In genomic region chr4:120616199-120617025, GRCm38 (mm10) we compare ENCODE assay signal across 11 mouse cellular contexts. TPM values are rescaled to one million over a fixed set of nuclear protein-coding genes. Genes with fewer than 3 reads are reported as not detected.
DNase-seq lines count a peak whose midpoint lies in the region; ATAC-seq and TF ChIP-seq lines count a peak whose summit lies in the region.
"Had no signal": no experiment of that assay in that cellular context is flagged by ENCODE, and none has a peak within 500 bp of the region (broad histone marks: within the 10 kb centered on the region; RNA-seq: fewer than 3 reads in every experiment).

No protein-coding gene starts in this region.

- ATAC-seq in midbrain, postnatal 0 days (ENCODE audit: low FRiP score): no peak
- no peak for ATAC-seq in midbrain, embryonic 11.5 days (ENCODE audit: low FRiP score)
- ATAC-seq in heart, embryonic 16.5 days (replicated peaks; ENCODE audit: extremely low read depth, insufficient read depth, low FRiP score): no peak
- ATAC-seq in stomach, embryonic 15.5 days (ENCODE audit: insufficient read depth, low FRiP score, low read depth): peak; percentile 72
- ATAC-seq in neural tube, embryonic 15.5 days (ENCODE audit: low FRiP score): no peak

- TF ChIP-seq CTCF in gastrocnemius, adult 2 months (IDR thresholded peaks at IDR 0.05): no peak
- TF ChIP-seq CTCF in midbrain, postnatal 0 days (IDR thresholded peaks at IDR 0.05): no peak

- H3K9ac ChIP-seq in midbrain, postnatal 0 days (replicated peaks; ENCODE audit: low read length, poor library complexity, severe bottlenecking): 0 out of 2 replicates have a peak overlapping the region, but pooled peaks have one; percentile 33
- no peak overlapping the region for H3K9ac ChIP-seq in midbrain, embryonic 11.5 days (ENCODE audit: low read length)
- peak overlapping the region; percentile 51 for H3K9ac ChIP-seq in heart, embryonic 16.5 days (ENCODE audit: low read length)
- H3K9ac ChIP-seq in stomach, embryonic 15.5 days: no peak overlapping the region
- no peak overlapping the region for H3K9ac ChIP-seq in neural tube, embryonic 15.5 days (replicated peaks)
- H3K9ac ChIP-seq: forebrain, embryonic 13.5 days had no signal

- peaks cover 7% of the 10 kb centered on the region; the same call in 1 of the 2 replicates for H3K4me1 ChIP-seq in midbrain, postnatal 0 days (ENCODE audit: insufficient read depth, low read length)
- H3K4me1 ChIP-seq in midbrain, embryonic 11.5 days (ENCODE audit: control insufficient read depth, insufficient read depth, low read length): peaks cover 10% of the 10 kb centered on the region; the same call in 1 of the 2 replicates
- peaks cover 20% of the 10 kb centered on the region for H3K4me1 ChIP-seq in heart, embryonic 16.5 days (ENCODE audit: control insufficient read depth, insufficient read depth, low read length)
- peaks cover 12% of the 10 kb centered on the region; the same call in 1 of the 2 replicates for H3K4me1 ChIP-seq in stomach, embryonic 15.5 days
- H3K4me1 ChIP-seq in neural tube, embryonic 15.5 days: peaks cover 15% of the 10 kb centered on the region

- intact Hi-C loops in gastrocnemius, adult 2 months (cut with DNase I): no loop called here
- intact Hi-C loops in gastrocnemius, postnatal 14 days (cut with DNase I; ENCODE audit: low total_unique reads): no loop called here

- H3K4me2 ChIP-seq in midbrain, postnatal 0 days (ENCODE audit: low read depth, low read length, poor library complexity, severe bottlenecking): no peak overlapping the region
- no peak overlapping the region for H3K4me2 ChIP-seq in midbrain, embryonic 11.5 days
- no peak overlapping the region for H3K4me2 ChIP-seq in heart, embryonic 16.5 days (ENCODE audit: low read depth, low read length)
- H3K4me2 ChIP-seq in stomach, embryonic 15.5 days: no peak overlapping the region
- H3K4me2 ChIP-seq in neural tube, embryonic 15.5 days: no peak overlapping the region
- H3K4me2 ChIP-seq: forebrain, embryonic 13.5 days had no signal

- H3K9me3 ChIP-seq in midbrain, postnatal 0 days (ENCODE audit: low read length): no peaks in the 10 kb centered on the region
- no peaks in the 10 kb centered on the region for H3K9me3 ChIP-seq in midbrain, embryonic 11.5 days (ENCODE audit: control insufficient read depth, low read length)
- H3K9me3 ChIP-seq in heart, embryonic 16.5 days (replicated peaks; ENCODE audit: control insufficient read depth, low read length): no peaks in the 10 kb centered on the region
- H3K9me3 ChIP-seq in stomach, embryonic 15.5 days: no peaks in the 10 kb centered on the region
- no peaks in the 10 kb centered on the region for H3K9me3 ChIP-seq in neural tube, embryonic 15.5 days (replicated peaks)
- H3K9me3 ChIP-seq: forebrain, embryonic 13.5 days had no signal

- DNase-seq in gastrocnemius, adult 2 months: peak; percentile 34
- DNase-seq in gastrocnemius, postnatal 14 days: no peak
- DNase-seq in midbrain, postnatal 0 days (ENCODE audit: low spot score): no peak
- DNase-seq in midbrain, embryonic 11.5 days (ENCODE audit: low spot score, missing footprints): no peak
- no peak for DNase-seq in natural killer cell, adult 2 months (ENCODE audit: low spot score in 2 of 2)

- no peaks in the 10 kb centered on the region for H3K36me3 ChIP-seq in midbrain, postnatal 0 days (ENCODE audit: insufficient read depth, low read length)
- H3K36me3 ChIP-seq in midbrain, embryonic 11.5 days (ENCODE audit: control insufficient read depth, insufficient read depth, low read length): no peaks in the 10 kb centered on the region
- no peaks in the 10 kb centered on the region for H3K36me3 ChIP-seq in heart, embryonic 16.5 days (ENCODE audit: control insufficient read depth, insufficient read depth)
- H3K36me3 ChIP-seq in stomach, embryonic 15.5 days: no peaks in the 10 kb centered on the region
- no peaks in the 10 kb centered on the region for H3K36me3 ChIP-seq in neural tube, embryonic 15.5 days

- no peak overlapping the region for H3K4me3 ChIP-seq in gastrocnemius, adult 2 months
- H3K4me3 ChIP-seq in midbrain, postnatal 0 days (ENCODE audit: low read depth, low read length): no peak overlapping the region
- H3K4me3 ChIP-seq in midbrain, embryonic 11.5 days (ENCODE audit: low read depth, low read length): no peak overlapping the region
- no peak overlapping the region for H3K4me3 ChIP-seq in heart, embryonic 16.5 days (ENCODE audit: low read length)
- no peak overlapping the region for H3K4me3 ChIP-seq in stomach, embryonic 15.5 days (replicated peaks)
- H3K4me3 ChIP-seq in neural tube, embryonic 15.5 days (replicated peaks): no peak overlapping the region
- H3K4me3 ChIP-seq: forebrain, embryonic 13.5 days had no signal

- H3K27ac ChIP-seq in gastrocnemius, adult 2 months: peak overlapping the region; percentile 97
- H3K27ac ChIP-seq in midbrain, postnatal 0 days (ENCODE audit: low read depth, low read length): no peak overlapping the region
- H3K27ac ChIP-seq in midbrain, embryonic 11.5 days (ENCODE audit: low read depth, low read length): no peak overlapping the region
- H3K27ac ChIP-seq in heart, embryonic 16.5 days (ENCODE audit: low read length): peak overlapping the region; percentile 98
- H3K27ac ChIP-seq in stomach, embryonic 15.5 days: peak overlapping the region; percentile 84
- H3K27ac ChIP-seq in neural tube, embryonic 15.5 days (replicated peaks): no peak overlapping the region
- H3K27ac ChIP-seq: forebrain, embryonic 13.5 days had no signal

- 67% methylated on average over 13 of the region's 13 CpGs for WGBS in midbrain, postnatal 0 days
- 64% methylated on average over 13 of the region's 13 CpGs for WGBS in midbrain, embryonic 11.5 days
- WGBS in heart, embryonic 16.5 days: 52% methylated on average over 13 of the region's 13 CpGs
- WGBS in stomach, embryonic 15.5 days: 67% methylated on average over 13 of the region's 13 CpGs
- WGBS in neural tube, embryonic 15.5 days: 63% methylated on average over 13 of the region's 13 CpGs

- H3K27me3 ChIP-seq in midbrain, postnatal 0 days (ENCODE audit: insufficient read depth, low read length): no peaks in the 10 kb centered on the region
- H3K27me3 ChIP-seq in midbrain, embryonic 11.5 days (ENCODE audit: control insufficient read depth, insufficient read depth, low read length): no peaks in the 10 kb centered on the region
- H3K27me3 ChIP-seq in heart, embryonic 16.5 days (ENCODE audit: control insufficient read depth, insufficient read depth, low read length): no peaks in the 10 kb centered on the region
- H3K27me3 ChIP-seq in stomach, embryonic 15.5 days (replicated peaks): no peaks in the 10 kb centered on the region
- H3K27me3 ChIP-seq in neural tube, embryonic 15.5 days (replicated peaks): no peaks in the 10 kb centered on the region
- H3K27me3 ChIP-seq: forebrain, embryonic 13.5 days had no signal

RNA-seq across cellular contexts. Expression of gene Gm8439, which starts 27.9 kb away (rescaled TPM):
- not detected for total RNA-seq in gastrocnemius, adult 2 months (2021)
- total RNA-seq in gastrocnemius, postnatal 14 days (2021): not detected
- total RNA-seq in midbrain, postnatal 0 days (2014; rRNA removed): not detected in 2 replicates
- polyA plus RNA-seq in midbrain, postnatal 0 days (2015; fragmentation: Nextera tagmentation; extraction: Ambion mirVana): not detected in 2 replicates
- polyA plus RNA-seq in midbrain, embryonic 11.5 days (2014; fragmentation: Nextera tagmentation; extraction: Ambion mirVana): not detected in 2 replicates
- 0.42 TPM in 1 of 2 replicates, not detected in the other for polyA plus RNA-seq in heart, embryonic 16.5 days (2015; fragmentation: Nextera tagmentation; extraction: Ambion mirVana)
- 0.37 TPM in 1 of 2 replicates, not detected in the other for polyA plus RNA-seq in stomach, embryonic 15.5 days (2015; fragmentation: Nextera tagmentation; extraction: Ambion mirVana)
- not detected in 2 replicates for polyA plus RNA-seq in neural tube, embryonic 15.5 days (2015; fragmentation: Nextera tagmentation; extraction: Ambion mirVana)
- total RNA-seq: layer of hippocampus, postnatal 25 days had no signal
- polyA plus RNA-seq: brain, embryonic 14.5 days; forebrain, embryonic 13.5 days had no signal

RNA-seq across cellular contexts. Expression of gene Ctps, which starts 46.3 kb away (rescaled TPM):
- 10 to 100 TPM; 13.1 to 14.4 TPM for total RNA-seq in gastrocnemius, adult 2 months (2021)
- total RNA-seq in gastrocnemius, postnatal 14 days (2021): 10 to 100 TPM; 13.4 to 20.4 TPM
- total RNA-seq in midbrain, postnatal 0 days (2014; rRNA removed): 52.5 and 61.2 TPM in 2 replicates
- polyA plus RNA-seq in midbrain, postnatal 0 days (2015; fragmentation: Nextera tagmentation; extraction: Ambion mirVana): 65.0 and 66.3 TPM in 2 replicates
- 132 and 134 TPM in 2 replicates for polyA plus RNA-seq in midbrain, embryonic 11.5 days (2014; fragmentation: Nextera tagmentation; extraction: Ambion mirVana)
- 87.7 and 98.9 TPM in 2 replicates for polyA plus RNA-seq in heart, embryonic 16.5 days (2015; fragmentation: Nextera tagmentation; extraction: Ambion mirVana)
- polyA plus RNA-seq in stomach, embryonic 15.5 days (2015; fragmentation: Nextera tagmentation; extraction: Ambion mirVana): 64.9 and 67.8 TPM in 2 replicates
- polyA plus RNA-seq in neural tube, embryonic 15.5 days (2015; fragmentation: Nextera tagmentation; extraction: Ambion mirVana): 80.2 and 81.1 TPM in 2 replicates

RNA-seq across cellular contexts. Expression of gene Cited4, which starts 50.0 kb away (rescaled TPM):
- total RNA-seq in gastrocnemius, adult 2 months (2021): 10 to 100 TPM in 1 of 2 experiments, 1 to 10 TPM in 1; 9.9 to 16.3 TPM
- total RNA-seq in gastrocnemius, postnatal 14 days (2021): 10 to 100 TPM; 38.6 to 69.1 TPM
- 5.2 and 9.7 TPM in 2 replicates for total RNA-seq in midbrain, postnatal 0 days (2014; rRNA removed)
- polyA plus RNA-seq in midbrain, postnatal 0 days (2015; fragmentation: Nextera tagmentation; extraction: Ambion mirVana): 6.6 and 7.5 TPM in 2 replicates
- polyA plus RNA-seq in midbrain, embryonic 11.5 days (2014; fragmentation: Nextera tagmentation; extraction: Ambion mirVana): 8.7 and 8.8 TPM in 2 replicates
- polyA plus RNA-seq in heart, embryonic 16.5 days (2015; fragmentation: Nextera tagmentation; extraction: Ambion mirVana): 24.0 and 25.0 TPM in 2 replicates
- polyA plus RNA-seq in stomach, embryonic 15.5 days (2015; fragmentation: Nextera tagmentation; extraction: Ambion mirVana): 8.4 and 13.2 TPM in 2 replicates
- 1.4 and 2.1 TPM in 2 replicates for polyA plus RNA-seq in neural tube, embryonic 15.5 days (2015; fragmentation: Nextera tagmentation; extraction: Ambion mirVana)

Comparison
In these comparisons a context has a peak if more than half of its experiments do, and no peak if none do; other contexts are left out.
1. H3K9ac ChIP-seq: peak in midbrain, postnatal 0 days (single experiment) and heart, embryonic 16.5 days (single experiment); none in midbrain, embryonic 11.5 days (single experiment), stomach, embryonic 15.5 days (single experiment) and neural tube, embryonic 15.5 days (single experiment).
2. H3K27ac ChIP-seq: peak in gastrocnemius, adult 2 months (single experiment), heart, embryonic 16.5 days (single experiment) and stomach, embryonic 15.5 days (single experiment); none in midbrain, postnatal 0 days (single experiment), midbrain, embryonic 11.5 days (single experiment) and neural tube, embryonic 15.5 days (single experiment).